Comparison of ENCODE assay signal across 11 mouse cellular contexts in the genomic region with DNA sequence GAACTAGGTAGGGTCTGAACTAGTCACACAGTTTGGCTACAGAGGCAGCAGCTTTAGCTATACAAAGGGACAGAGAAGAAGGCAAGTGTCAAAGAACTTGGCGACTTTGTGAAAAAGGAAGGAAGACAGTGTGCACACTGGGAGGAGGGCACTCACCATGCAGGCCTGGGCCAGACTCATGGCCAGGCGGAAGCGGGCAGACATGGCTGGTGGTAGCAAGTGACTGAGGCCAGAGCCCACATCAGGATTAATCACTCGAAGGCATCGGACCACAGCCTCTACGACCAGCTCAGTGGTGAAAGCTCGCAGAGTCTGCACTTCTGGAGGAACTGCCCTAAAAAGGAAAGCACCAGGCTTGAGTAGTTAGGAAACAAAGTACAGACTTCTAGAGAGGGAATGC. TPM values are rescaled to one million over a fixed set of nuclear protein-coding genes. Genes with fewer than 3 reads are reported as not detected.
DNase-seq lines count a peak whose midpoint lies in the region; ATAC-seq and TF ChIP-seq lines count a peak whose summit lies in the region.
"Had no signal": no experiment of that assay in that cellular context is flagged by ENCODE, and none has a peak within 500 bp of the region (broad histone marks: within the 10 kb centered on the region; RNA-seq: fewer than 3 reads in every experiment).

No protein-coding gene starts in this region.

- DNase-seq in intestine, embryonic 14.5 days (ENCODE audit: low spot score) = no peak
- no peak for DNase-seq in G1E (ENCODE audit: low spot score)
- DNase-seq in T-cell, adult 2 months (ENCODE audit: low spot score) = no peak
- DNase-seq: thymus, postnatal 36 days had no signal

- 82% methylated on average over 7 of the region's 7 CpGs for WGBS in intestine, embryonic 14.5 days
- WGBS in intestine, postnatal 0 days = 83% methylated on average over 7 of the region's 7 CpGs
- 55% methylated on average over 7 of the region's 7 CpGs for WGBS in liver, embryonic 16.5 days (ENCODE audit: insufficient replicate concordance)

- H3K36me3 ChIP-seq in intestine, embryonic 14.5 days (ENCODE audit: control insufficient read depth, insufficient read depth, low read length) = peaks cover 7% of the 10 kb centered on the region; the same call in 1 of the 2 replicates
- no peaks in the 10 kb centered on the region for H3K36me3 ChIP-seq in intestine, postnatal 0 days (ENCODE audit: control insufficient read depth, insufficient read depth)
- peaks cover 46% of the 10 kb centered on the region for H3K36me3 ChIP-seq in G1E (replicated peaks)
- no peaks in the 10 kb centered on the region for H3K36me3 ChIP-seq in liver, embryonic 16.5 days (ENCODE audit: control insufficient read depth, insufficient read depth)

- no peak overlapping the region for H3K4me3 ChIP-seq in intestine, embryonic 14.5 days (ENCODE audit: low read depth, low read length)
- no peak overlapping the region for H3K4me3 ChIP-seq in intestine, postnatal 0 days (ENCODE audit: low read depth, low read length)
- peak overlapping the region; percentile 70; the same call in 1 of the 2 replicates for H3K4me3 ChIP-seq in G1E (ENCODE audit: low read depth, low read length)
- peak overlapping the region; percentile 71; the same call in 1 of the 2 replicates for H3K4me3 ChIP-seq in embryonic fibroblast, embryonic 13.5 days (ENCODE audit: insufficient read depth, low read length)
- no peak overlapping the region for H3K4me3 ChIP-seq in liver, embryonic 16.5 days (ENCODE audit: low read depth, low read length)

- no peak for TF ChIP-seq POLR2A in embryonic fibroblast, embryonic 13.5 days (IDR thresholded peaks at IDR 0.05; ENCODE audit: low read depth, low read length)

- no peak overlapping the region for H3K9ac ChIP-seq in intestine, embryonic 14.5 days (ENCODE audit: low read length)
- H3K9ac ChIP-seq in intestine, postnatal 0 days (ENCODE audit: low read depth, low read length) = no peak overlapping the region
- H3K9ac ChIP-seq in liver, embryonic 16.5 days (ENCODE audit: low read depth, low read length) = no peak overlapping the region; the same call in 1 of the 2 replicates

- no peak overlapping the region for H3K27ac ChIP-seq in intestine, embryonic 14.5 days (ENCODE audit: low read depth)
- H3K27ac ChIP-seq in intestine, postnatal 0 days (ENCODE audit: low read depth, low read length) = no peak overlapping the region
- H3K27ac ChIP-seq in embryonic fibroblast, embryonic 13.5 days (ENCODE audit: insufficient read depth, low read length) = no peak overlapping the region
- H3K27ac ChIP-seq in liver, embryonic 16.5 days (ENCODE audit: low read length) = no peak overlapping the region

- no peaks in the 10 kb centered on the region for H3K4me1 ChIP-seq in intestine, embryonic 14.5 days (replicated peaks; ENCODE audit: control insufficient read depth, insufficient read depth, low read length)
- no peaks in the 10 kb centered on the region for H3K4me1 ChIP-seq in intestine, postnatal 0 days (replicated peaks; ENCODE audit: control insufficient read depth, insufficient read depth, low read length)
- H3K4me1 ChIP-seq in G1E (ENCODE audit: insufficient read depth, low read depth, low read length) = peaks cover 17% of the 10 kb centered on the region
- H3K4me1 ChIP-seq in embryonic fibroblast, embryonic 13.5 days (ENCODE audit: control insufficient read depth, insufficient read depth, low read length) = no peaks in the 10 kb centered on the region
- H3K4me1 ChIP-seq in liver, embryonic 16.5 days (ENCODE audit: control insufficient read depth, low read depth, low read length) = no peaks in the 10 kb centered on the region; the same call in 1 of the 2 replicates

- ATAC-seq in intestine, embryonic 14.5 days (replicated peaks; ENCODE audit: low FRiP score, low TSS enrichment, low read depth) = no peak
- ATAC-seq in intestine, postnatal 0 days = no peak
- no peak for ATAC-seq in G1E (ENCODE audit: extremely low read depth, insufficient number of reproducible peaks, low FRiP score, poor library complexity, severe bottlenecking)
- no peak for ATAC-seq in liver, embryonic 16.5 days (ENCODE audit: low read depth)
- no peak for ATAC-seq in cerebellum, adult (ENCODE audit: insufficient number of reproducible peaks, low FRiP score, low TSS enrichment)
- ATAC-seq in inflammation-experienced regulatory T-cells, adult 6 months = no peak

- no peak for TF ChIP-seq CTCF in intestine, postnatal 0 days (IDR thresholded peaks at IDR 0.05; ENCODE audit: low read depth)
- no peak for TF ChIP-seq CTCF in G1E (IDR thresholded peaks at IDR 0.05; ENCODE audit: low read depth, low read length)
- no peak for TF ChIP-seq CTCF in embryonic fibroblast, embryonic 13.5 days (IDR thresholded peaks at IDR 0.05; ENCODE audit: borderline replicate concordance, insufficient read depth, low read length)

- peak overlapping the region; percentile 58 for H3K4me2 ChIP-seq in intestine, embryonic 14.5 days (ENCODE audit: low read length)
- H3K4me2 ChIP-seq in intestine, postnatal 0 days (replicated peaks; ENCODE audit: low read depth) = no peak overlapping the region
- peak overlapping the region; percentile 73 for H3K4me2 ChIP-seq in liver, embryonic 16.5 days (ENCODE audit: low read depth, low read length)

- H3K9me3 ChIP-seq in intestine, embryonic 14.5 days (ENCODE audit: control insufficient read depth, low read length) = no peaks in the 10 kb centered on the region
- H3K9me3 ChIP-seq in intestine, postnatal 0 days (ENCODE audit: control insufficient read depth) = no peaks in the 10 kb centered on the region
- no peaks in the 10 kb centered on the region for H3K9me3 ChIP-seq in G1E (replicated peaks)
- H3K9me3 ChIP-seq in liver, embryonic 16.5 days (replicated peaks; ENCODE audit: control insufficient read depth, low read length) = no peaks in the 10 kb centered on the region

- H3K27me3 ChIP-seq in intestine, embryonic 14.5 days (replicated peaks; ENCODE audit: control insufficient read depth, insufficient read depth, low read length) = peaks cover 5% of the 10 kb centered on the region; the same call in 1 of the 2 replicates
- no peaks in the 10 kb centered on the region for H3K27me3 ChIP-seq in intestine, postnatal 0 days (replicated peaks; ENCODE audit: control insufficient read depth, insufficient read depth, low read length)
- peaks cover 4% of the 10 kb centered on the region; the same call in 1 of the 2 replicates for H3K27me3 ChIP-seq in G1E (ENCODE audit: insufficient read depth, low read length)
- peaks cover 5% of the 10 kb centered on the region; the same call in 1 of the 2 replicates for H3K27me3 ChIP-seq in liver, embryonic 16.5 days (ENCODE audit: control insufficient read depth, insufficient read depth, low read depth, low read length)

RNA-seq across cellular contexts. Expression of a gene that starts 1.3 kb away (rescaled TPM):
- 28.0 and 29.7 TPM in 2 replicates for polyA plus RNA-seq in intestine, embryonic 14.5 days (2014; fragmentation: Nextera tagmentation; extraction: Ambion mirVana)
- 21.9 and 24.8 TPM in 2 replicates for polyA plus RNA-seq in intestine, postnatal 0 days (2015; fragmentation: Nextera tagmentation; extraction: Ambion mirVana)
- total RNA-seq in G1E (2014; fragmentation: Nextera tagmentation) (5.2 and 7.2 TPM in 2 replicates), G1E (2017) (30.3 and 32.3 TPM in 2 replicates)
- 29.4 and 31.7 TPM in 2 replicates for polyA plus RNA-seq in G1E (2012)
- polyA plus RNA-seq in embryonic fibroblast, embryonic 13.5 days (2011; ENCODE audit: insufficient read length, low read depth, missing spikeins) = 12.8 and 14.3 TPM in 2 replicates
- polyA plus RNA-seq in liver, embryonic 16.5 days (2015; fragmentation: Nextera tagmentation; extraction: Ambion mirVana) = 17.3 and 17.6 TPM in 2 replicates
- 10 to 100 TPM in 1 of 3 experiments, 1 to 10 TPM in 2; 6.3 to 12.1 (median 8.4) TPM for polyA plus RNA-seq in inflammation-experienced regulatory T-cells, adult 6 months (2017; shearing (Covaris generic))

RNA-seq across cellular contexts. Expression of a gene that starts 2.9 kb away (rescaled TPM):
- polyA plus RNA-seq in intestine, embryonic 14.5 days (2014; fragmentation: Nextera tagmentation; extraction: Ambion mirVana) = 0.04 TPM in 1 of 2 replicates, not detected in the other
- not detected in 2 replicates for polyA plus RNA-seq in intestine, postnatal 0 days (2015; fragmentation: Nextera tagmentation; extraction: Ambion mirVana)
- total RNA-seq in G1E (2014; fragmentation: Nextera tagmentation) (0.44 and 0.45 TPM in 2 replicates), G1E (2017) (0.66 and 0.99 TPM in 2 replicates)
- 0.34 and 0.68 TPM in 2 replicates for polyA plus RNA-seq in G1E (2012)
- polyA plus RNA-seq in embryonic fibroblast, embryonic 13.5 days (2011; ENCODE audit: insufficient read length, low read depth, missing spikeins) = not detected in 2 replicates
- 0.04 and 0.06 TPM in 2 replicates for polyA plus RNA-seq in liver, embryonic 16.5 days (2015; fragmentation: Nextera tagmentation; extraction: Ambion mirVana)
- not detected for polyA plus RNA-seq in inflammation-experienced regulatory T-cells, adult 6 months (2017; shearing (Covaris generic))
- polyA plus RNA-seq: heart, embryonic 14.5 days had no signal

RNA-seq across cellular contexts. Expression of a gene that starts 29.9 kb away (rescaled TPM):
- polyA plus RNA-seq in intestine, embryonic 14.5 days (2014; fragmentation: Nextera tagmentation; extraction: Ambion mirVana) = 1.4 and 2.2 TPM in 2 replicates
- polyA plus RNA-seq in intestine, postnatal 0 days (2015; fragmentation: Nextera tagmentation; extraction: Ambion mirVana) = 0.56 and 0.83 TPM in 2 replicates
- 1.6 and 6.3 TPM in 2 replicates for total RNA-seq in G1E (2014; fragmentation: Nextera tagmentation)
- 1.1 and 1.5 TPM in 2 replicates for total RNA-seq in G1E (2017)
- polyA plus RNA-seq in G1E (2012) = 1.6 and 1.9 TPM in 2 replicates
- 2.9 and 3.1 TPM in 2 replicates for polyA plus RNA-seq in embryonic fibroblast, embryonic 13.5 days (2011; ENCODE audit: insufficient read length, low read depth, missing spikeins)
- 0.21 and 0.24 TPM in 2 replicates for polyA plus RNA-seq in liver, embryonic 16.5 days (2015; fragmentation: Nextera tagmentation; extraction: Ambion mirVana)
- polyA plus RNA-seq in inflammation-experienced regulatory T-cells, adult 6 months (2017; shearing (Covaris generic)) = 1 to 10 TPM; 3.8 to 6.3 (median 5.2) TPM

RNA-seq across cellular contexts. Expression of a gene that starts 30.6 kb away (rescaled TPM):
- 0.05 TPM in 1 of 2 replicates, not detected in the other for polyA plus RNA-seq in intestine, embryonic 14.5 days (2014; fragmentation: Nextera tagmentation; extraction: Ambion mirVana)
- polyA plus RNA-seq in intestine, postnatal 0 days (2015; fragmentation: Nextera tagmentation; extraction: Ambion mirVana) = 0.05 TPM in 1 of 2 replicates, not detected in the other
- total RNA-seq in G1E (2014; fragmentation: Nextera tagmentation) (not detected in 2 replicates), G1E (2017) (0.11 and 0.52 TPM in 2 replicates)
- polyA plus RNA-seq in G1E (2012) = 0.96 and 2.2 TPM in 2 replicates
- not detected in 2 replicates for polyA plus RNA-seq in embryonic fibroblast, embryonic 13.5 days (2011; ENCODE audit: insufficient read length, low read depth, missing spikeins)
- 0.09 TPM in 1 of 2 replicates, not detected in the other for polyA plus RNA-seq in liver, embryonic 16.5 days (2015; fragmentation: Nextera tagmentation; extraction: Ambion mirVana)
- polyA plus RNA-seq in inflammation-experienced regulatory T-cells, adult 6 months (2017; shearing (Covaris generic)) = 10 to 100 TPM; 17.9 to 43.3 (median 29.6) TPM
- total RNA-seq: left cerebral cortex, adult 2 months had no signal
- polyA plus RNA-seq: heart, embryonic 14.5 days had no signal

RNA-seq across cellular contexts. Expression of a gene that starts 34.3 kb away (rescaled TPM):
- polyA plus RNA-seq in intestine, embryonic 14.5 days (2014; fragmentation: Nextera tagmentation; extraction: Ambion mirVana) = 3.1 and 3.9 TPM in 2 replicates
- polyA plus RNA-seq in intestine, postnatal 0 days (2015; fragmentation: Nextera tagmentation; extraction: Ambion mirVana) = 5.4 and 5.7 TPM in 2 replicates
- 0.39 and 0.83 TPM in 2 replicates for total RNA-seq in G1E (2014; fragmentation: Nextera tagmentation)
- total RNA-seq in G1E (2017) = 0.49 and 0.58 TPM in 2 replicates
- 0.22 and 0.38 TPM in 2 replicates for polyA plus RNA-seq in G1E (2012)
- polyA plus RNA-seq in embryonic fibroblast, embryonic 13.5 days (2011; ENCODE audit: insufficient read length, low read depth, missing spikeins) = 0.18 and 0.19 TPM in 2 replicates
- polyA plus RNA-seq in liver, embryonic 16.5 days (2015; fragmentation: Nextera tagmentation; extraction: Ambion mirVana) = 0.25 and 0.32 TPM in 2 replicates
- polyA plus RNA-seq in inflammation-experienced regulatory T-cells, adult 6 months (2017; shearing (Covaris generic)) = 1 to 10 TPM; 1.8 to 7.0 (median 7.0) TPM

Comparison
In these comparisons a context has a peak if more than half of its experiments do, and no peak if none do; other contexts are left out.
1. H3K4me3 ChIP-seq: peak in G1E (single experiment) and embryonic fibroblast, embryonic 13.5 days (single experiment); none in intestine, embryonic 14.5 days (single experiment), intestine, postnatal 0 days (single experiment) and liver, embryonic 16.5 days (single experiment).